Mouse (Mus musculus) heart, embryonic 10.5 days (tissue): ENCODE results near the gene Rbfox1. TPM values are rescaled to one million over a fixed set of nuclear protein-coding genes. Genes with fewer than 3 reads are reported as not detected.
A peak's percentile ranks its signal among the peaks of the same experiment; 100 is the strongest.

ENCODE experiments used
- DNase-seq: peaks from one replicate; pipeline ENCODE4 v3.0.0-alpha.2; 2017; ENCODE audit warnings: low spot score
- H3K27ac ChIP-seq: fragments of 300-500 bp; sonication (generic); 2 replicates; pipeline ENCODE4 v1.5.1; 2016; ENCODE audit warnings: mild to moderate bottlenecking
- H3K27me3 ChIP-seq: fragments of 300-500 bp; sonication (generic); 2 replicates; pipeline ENCODE4 v1.6.1; 2016; ENCODE audit warnings: mild to moderate bottlenecking; ENCODE audit not compliant: poor library complexity, insufficient read depth, severe bottlenecking
- H3K36me3 ChIP-seq: fragments of 300-500 bp; sonication (generic); 2 replicates; pipeline ENCODE4 v1.6.1; 2016; ENCODE audit warnings: mild to moderate bottlenecking, moderate library complexity
- H3K4me1 ChIP-seq: fragments of 300-500 bp; sonication (generic); 2 replicates; pipeline ENCODE4 v1.6.1; 2016; ENCODE audit warnings: mild to moderate bottlenecking
- H3K4me3 ChIP-seq: fragments of 300-500 bp; sonication (generic); 2 replicates; pipeline ENCODE4 v1.5.1; 2016; ENCODE audit warnings: mild to moderate bottlenecking, moderate library complexity
- H3K9me3 ChIP-seq: fragments of 300-500 bp; sonication (generic); 2 replicates; pipeline ENCODE4 v1.6.1; 2016; ENCODE audit warnings: mild to moderate bottlenecking, moderate library complexity
- WGBS: fragments of 180-500 bp; shearing (Covaris S2); methylation state at CpG from one replicate; pipeline ENCODE4 v1.1.7; 2016; 5-methylcytosine and 5-hydroxymethylcytosine counted together
- polyA plus RNA-seq: library from polyadenylated mRNA; unstranded; fragments of >200 nt; fragmentation: Nextera tagmentation; extraction: Ambion mirVana; gene quantifications from 2 replicates; pipeline ENCODE4 v1.2.1, GENCODE M21; 2016

Gene Rbfox1
- polyA plus RNA-seq, 1 experiment from 2014 or later, result 2.8 TPM

GRCm38 (mm10) chr16:6897734-6898133 is 1012.6 kb downstream of the Rbfox1 start:
- Histone ChIP-seq H3K4me3 (no peak overlapping the region), H3K36me3 (no peaks in the 10 kb centered on the region), H3K27ac (no peak overlapping the region), H3K27me3 (no peaks in the 10 kb centered on the region), H3K4me1 (no peaks in the 10 kb centered on the region; the same call in 1 of the 2 replicates), H3K9me3 (no peaks in the 10 kb centered on the region)
- no peak for DNase-seq
- 57% methylated on average over 6 of the region's 6 CpGs for WGBS

GRCm38 (mm10) chr16:6900006-6900405 is 1014.9 kb downstream of the Rbfox1 start:
- H3K4me3 ChIP-seq, result no peak overlapping the region
- H3K9me3 ChIP-seq, result no peaks in the 10 kb centered on the region
- DNase-seq, result no peak
- H3K36me3 ChIP-seq, result no peaks in the 10 kb centered on the region
- H3K4me1 ChIP-seq, result no peaks in the 10 kb centered on the region; the same call in 1 of the 2 replicates
- no peak overlapping the region for H3K27ac ChIP-seq
- no peaks in the 10 kb centered on the region for H3K27me3 ChIP-seq
- WGBS, result 67% methylated on average over 2 of the region's 2 CpGs

GRCm38 (mm10) chr16:6904984-6905383 is 1019.8 kb downstream of the Rbfox1 start:
- H3K4me1 ChIP-seq, result no peaks in the 10 kb centered on the region
- no peak for DNase-seq
- no peaks in the 10 kb centered on the region for H3K36me3 ChIP-seq
- WGBS, result 61% methylated on average over 4 of the region's 4 CpGs
- no peaks in the 10 kb centered on the region for H3K9me3 ChIP-seq
- H3K4me3 ChIP-seq, result no peak overlapping the region
- H3K27me3 ChIP-seq, result no peaks in the 10 kb centered on the region
- no peak overlapping the region for H3K27ac ChIP-seq

GRCm38 (mm10) chr16:6906001-6906400 is 1020.8 kb downstream of the Rbfox1 start:
- no peak overlapping the region for H3K27ac ChIP-seq
- no peaks in the 10 kb centered on the region for H3K4me1 ChIP-seq
- H3K9me3 ChIP-seq, result no peaks in the 10 kb centered on the region
- 76% methylated on average over 2 of the region's 2 CpGs for WGBS
- H3K4me3 ChIP-seq, result no peak overlapping the region
- H3K36me3 ChIP-seq, result no peaks in the 10 kb centered on the region
- no peak for DNase-seq
- no peaks in the 10 kb centered on the region for H3K27me3 ChIP-seq

GRCm38 (mm10) chr16:6907550-6907949 is 1022.4 kb downstream of the Rbfox1 start:
- Histone ChIP-seq H3K9me3 (no peaks in the 10 kb centered on the region), H3K27ac (no peak overlapping the region), H3K36me3 (no peaks in the 10 kb centered on the region), H3K27me3 (no peaks in the 10 kb centered on the region), H3K4me3 (no peak overlapping the region), H3K4me1 (no peaks in the 10 kb centered on the region)
- DNase-seq, result no peak
- 65% methylated on average over 6 of the region's 6 CpGs for WGBS

GRCm38 (mm10) chr16:6914531-6914930 is 1029.4 kb downstream of the Rbfox1 start:
- DNase-seq, result no peak
- no peak overlapping the region for H3K4me3 ChIP-seq
- H3K36me3 ChIP-seq, result no peaks in the 10 kb centered on the region
- H3K4me1 ChIP-seq, result 0 out of 2 replicates have a peak, but pooled peaks cover 4% of the 10 kb centered on the region
- no peak overlapping the region for H3K27ac ChIP-seq
- H3K9me3 ChIP-seq, result no peaks in the 10 kb centered on the region
- no peaks in the 10 kb centered on the region for H3K27me3 ChIP-seq
- WGBS, result 80% methylated on average over 4 of the region's 4 CpGs

GRCm38 (mm10) chr16:6918641-6919040 is 1033.5 kb downstream of the Rbfox1 start:
- WGBS, result 39% methylated on average over 3 of the region's 3 CpGs
- H3K27me3 ChIP-seq, result no peaks in the 10 kb centered on the region
- no peaks in the 10 kb centered on the region for H3K36me3 ChIP-seq
- no peak for DNase-seq
- 0 out of 2 replicates have a peak, but pooled peaks cover 4% of the 10 kb centered on the region for H3K4me1 ChIP-seq
- no peak overlapping the region for H3K27ac ChIP-seq
- no peak overlapping the region for H3K4me3 ChIP-seq
- no peaks in the 10 kb centered on the region for H3K9me3 ChIP-seq

GRCm38 (mm10) chr16:6919681-6920080 is 1034.5 kb downstream of the Rbfox1 start:
- DNase-seq, result no peak
- Histone ChIP-seq H3K4me3 (no peak overlapping the region), H3K36me3 (no peaks in the 10 kb centered on the region), H3K9me3 (no peaks in the 10 kb centered on the region), H3K27ac (no peak overlapping the region), H3K4me1 (0 out of 2 replicates have a peak, but pooled peaks cover 4% of the 10 kb centered on the region), H3K27me3 (no peaks in the 10 kb centered on the region)
- 37% methylated on average over 5 of the region's 5 CpGs for WGBS

GRCm38 (mm10) chr16:6927661-6928060 is 1042.5 kb downstream of the Rbfox1 start:
- H3K9me3 ChIP-seq, result no peaks in the 10 kb centered on the region
- H3K4me1 ChIP-seq, result no peaks in the 10 kb centered on the region
- H3K27ac ChIP-seq, result no peak overlapping the region
- DNase-seq, result no peak
- H3K4me3 ChIP-seq, result no peak overlapping the region
- no peaks in the 10 kb centered on the region for H3K27me3 ChIP-seq
- WGBS, result 77% methylated on average over 2 of the region's 2 CpGs
- no peaks in the 10 kb centered on the region for H3K36me3 ChIP-seq

- Histone ChIP-seq H3K4me1 (no peaks in the 10 kb centered on the region), H3K27me3 (no peaks in the 10 kb centered on the region), H3K9me3 (no peaks in the 10 kb centered on the region), H3K36me3 (no peaks in the 10 kb centered on the region), H3K4me3 (no peak overlapping the region), H3K27ac (no peak overlapping the region)
- DNase-seq, result no peak
- 45% methylated on average over 3 of the region's 3 CpGs for WGBS
Measured at GRCm38 (mm10) chr16:6930795-6931194, 1045.6 kb downstream of the Rbfox1 start.

- Histone ChIP-seq H3K27me3 (no peaks in the 10 kb centered on the region), H3K27ac (no peak overlapping the region), H3K36me3 (no peaks in the 10 kb centered on the region), H3K4me3 (no peak overlapping the region), H3K9me3 (no peaks in the 10 kb centered on the region), H3K4me1 (no peaks in the 10 kb centered on the region)
- no peak for DNase-seq
- WGBS, result 77% methylated on average over 6 of the region's 6 CpGs
Measured at GRCm38 (mm10) chr16:6946151-6946550, 1061.0 kb downstream of the Rbfox1 start.

GRCm38 (mm10) chr16:6949666-6950065 is 1064.5 kb downstream of the Rbfox1 start:
- H3K36me3 ChIP-seq, result no peaks in the 10 kb centered on the region
- DNase-seq, result no peak
- H3K4me1 ChIP-seq, result no peaks in the 10 kb centered on the region
- no peaks in the 10 kb centered on the region for H3K9me3 ChIP-seq
- no peak overlapping the region for H3K4me3 ChIP-seq
- H3K27me3 ChIP-seq, result no peaks in the 10 kb centered on the region
- 79% methylated on average over 2 of the region's 2 CpGs for WGBS
- no peak overlapping the region for H3K27ac ChIP-seq

- 77% methylated on average over 6 of the region's 6 CpGs for WGBS
- Histone ChIP-seq H3K9me3 (no peaks in the 10 kb centered on the region), H3K27me3 (no peaks in the 10 kb centered on the region), H3K36me3 (no peaks in the 10 kb centered on the region), H3K4me3 (no peak overlapping the region), H3K27ac (no peak overlapping the region), H3K4me1 (no peaks in the 10 kb centered on the region)
- no peak for DNase-seq
Measured at GRCm38 (mm10) chr16:6955102-6955675, 1070.0 kb downstream of the Rbfox1 start.

GRCm38 (mm10) chr16:6961931-6962379 is 1076.8 kb downstream of the Rbfox1 start:
- Histone ChIP-seq H3K9me3 (no peaks in the 10 kb centered on the region), H3K27ac (no peak overlapping the region), H3K36me3 (no peaks in the 10 kb centered on the region), H3K27me3 (no peaks in the 10 kb centered on the region), H3K4me3 (no peak overlapping the region), H3K4me1 (no peaks in the 10 kb centered on the region)
- peak; percentile 28 for DNase-seq
- WGBS, result 53% methylated on average over 2 of the region's 2 CpGs
